ENCODE assay signal across 8 mouse cellular contexts in genomic region chr5:113014111-113014807, GRCm38 (mm10). TPM values are rescaled to one million over a fixed set of nuclear protein-coding genes. Genes with fewer than 3 reads are reported as not detected.
DNase-seq lines count a peak whose midpoint lies in the region; ATAC-seq and TF ChIP-seq lines count a peak whose summit lies in the region.

No protein-coding gene starts in this region.

- H3K9me3 ChIP-seq in heart, embryonic 14.5 days (ENCODE audit: control insufficient read depth, low read length): no peaks in the 10 kb centered on the region
- H3K9me3 ChIP-seq in hindbrain, embryonic 14.5 days (ENCODE audit: control insufficient read depth, low read length): no peaks in the 10 kb centered on the region
- H3K9me3 ChIP-seq in liver, postnatal 0 days (ENCODE audit: low read length): no peaks in the 10 kb centered on the region

- H3K27me3 ChIP-seq in heart, embryonic 14.5 days (ENCODE audit: control insufficient read depth, insufficient read depth, low read length): no peaks in the 10 kb centered on the region
- no peaks in the 10 kb centered on the region for H3K27me3 ChIP-seq in hindbrain, embryonic 14.5 days (ENCODE audit: control insufficient read depth, insufficient read depth, low read length)
- H3K27me3 ChIP-seq in liver, postnatal 0 days (ENCODE audit: insufficient read depth, low read length): no peaks in the 10 kb centered on the region

- peak overlapping the region; percentile 60 to 82 for H3K4me3 ChIP-seq in heart, embryonic 14.5 days (ENCODE audit: control insufficient read depth in 1 of 2, insufficient read depth in 1 of 2, low read depth in 1 of 2, low read length in 2 of 2)
- peak overlapping the region; percentile 63 for H3K4me3 ChIP-seq in hindbrain, embryonic 14.5 days (replicated peaks; ENCODE audit: low read length)
- peak overlapping the region; percentile 61 for H3K4me3 ChIP-seq in liver, postnatal 0 days (ENCODE audit: low read depth, low read length)

- WGBS in heart, embryonic 14.5 days: 42% methylated on average over 16 of the region's 16 CpGs
- 62% methylated on average over 16 of the region's 16 CpGs for WGBS in hindbrain, embryonic 14.5 days
- 41% methylated on average over 16 of the region's 16 CpGs for WGBS in liver, postnatal 0 days (ENCODE audit: insufficient replicate concordance)

- peak overlapping the region; percentile 78 for H3K4me2 ChIP-seq in heart, embryonic 14.5 days (ENCODE audit: low read length)
- H3K4me2 ChIP-seq in hindbrain, embryonic 14.5 days (replicated peaks): peak overlapping the region; percentile 68
- H3K4me2 ChIP-seq in liver, postnatal 0 days (ENCODE audit: low read depth, low read length): peak overlapping the region; percentile 76

- peak overlapping the region in 1 of 2 experiments; percentile 55; a peak in 2 of 4 replicates for H3K27ac ChIP-seq in heart, embryonic 14.5 days (replicated peaks in 1 of 2; ENCODE audit: control insufficient read depth in 1 of 2, insufficient read depth in 1 of 2, low read depth in 2 of 2, low read length in 2 of 2)
- no peak overlapping the region; the same call in 1 of the 2 replicates for H3K27ac ChIP-seq in hindbrain, embryonic 14.5 days
- H3K27ac ChIP-seq in liver, postnatal 0 days (ENCODE audit: low read depth): no peak overlapping the region

- ATAC-seq in heart, embryonic 14.5 days (ENCODE audit: insufficient number of reproducible peaks, insufficient read depth, low FRiP score, low read depth): no peak
- ATAC-seq in hindbrain, embryonic 14.5 days (ENCODE audit: low FRiP score): peak; percentile 5; the same call in 1 of the 2 replicates
- no peak for ATAC-seq in liver, postnatal 0 days

- no peak for TF ChIP-seq CTCF in liver, postnatal 0 days (IDR thresholded peaks at IDR 0.05; ENCODE audit: low read depth)

- no peak for TF ChIP-seq EP300 in liver, postnatal 0 days (IDR thresholded peaks at IDR 0.05; ENCODE audit: low read depth)

- peak overlapping the region; percentile 80 for H3K9ac ChIP-seq in heart, embryonic 14.5 days (ENCODE audit: low read length)
- H3K9ac ChIP-seq in hindbrain, embryonic 14.5 days: peak overlapping the region; percentile 81
- H3K9ac ChIP-seq in liver, postnatal 0 days (replicated peaks): peak overlapping the region; percentile 57; the same call in 1 of the 2 replicates

- no peak for DNase-seq in heart, adult 9 months (ENCODE audit: low spot score in 2 of 2)
- DNase-seq in cerebellum, postnatal 14 days: peak; percentile 60 to 67
- no peak for DNase-seq in hindbrain, embryonic 14.5 days (ENCODE audit: low spot score)
- DNase-seq in liver, postnatal 0 days: no peak
- DNase-seq in urinary bladder, postnatal 4 days (ENCODE audit: low spot score in 2 of 2): no peak
- no peak for DNase-seq in ovary, postnatal 36 days (ENCODE audit: low spot score)
- DNase-seq in layer of hippocampus, adult 11-12 months (ENCODE audit: low spot score): no peak

- no peaks in the 10 kb centered on the region for H3K36me3 ChIP-seq in heart, embryonic 14.5 days (ENCODE audit: control insufficient read depth, insufficient read depth, low read length)
- no peaks in the 10 kb centered on the region for H3K36me3 ChIP-seq in hindbrain, embryonic 14.5 days (replicated peaks; ENCODE audit: control insufficient read depth, insufficient read depth)
- no peaks in the 10 kb centered on the region for H3K36me3 ChIP-seq in liver, postnatal 0 days (replicated peaks; ENCODE audit: insufficient read depth, low read length)

- H3K4me1 ChIP-seq in heart, embryonic 14.5 days (ENCODE audit: control insufficient read depth in 2 of 2, insufficient read depth in 2 of 2, low read length in 2 of 2): peaks cover 25 to 44% of the 10 kb centered on the region in 2 experiments
- H3K4me1 ChIP-seq in hindbrain, embryonic 14.5 days (replicated peaks; ENCODE audit: control insufficient read depth, insufficient read depth, low read length): peaks cover 21% of the 10 kb centered on the region
- peaks cover 22% of the 10 kb centered on the region for H3K4me1 ChIP-seq in liver, postnatal 0 days (ENCODE audit: insufficient read depth)

RNA-seq across cellular contexts. Expression of gene Grk3, which starts 1.3 kb away (rescaled TPM):
- polyA plus RNA-seq in heart, embryonic 14.5 days (2014; fragmentation: Nextera tagmentation; extraction: Ambion mirVana): 13.3 and 17.7 TPM in 2 replicates
- polyA plus RNA-seq in hindbrain, embryonic 14.5 days (2014; fragmentation: Nextera tagmentation; extraction: Ambion mirVana): 18.5 and 21.2 TPM in 2 replicates
- 1.9 and 2.1 TPM in 2 replicates for polyA plus RNA-seq in liver, postnatal 0 days (2015; fragmentation: Nextera tagmentation; extraction: Ambion mirVana)

RNA-seq across cellular contexts. Expression of gene Crybb2, which starts 55.7 kb away (rescaled TPM):
- not detected in 2 replicates for polyA plus RNA-seq in heart, embryonic 14.5 days (2014; fragmentation: Nextera tagmentation; extraction: Ambion mirVana)
- polyA plus RNA-seq in hindbrain, embryonic 14.5 days (2014; fragmentation: Nextera tagmentation; extraction: Ambion mirVana): not detected in 2 replicates
- not detected in 2 replicates for polyA plus RNA-seq in liver, postnatal 0 days (2015; fragmentation: Nextera tagmentation; extraction: Ambion mirVana)

Comparison
In these comparisons a context has a peak if more than half of its experiments do, and no peak if none do; other contexts are left out.
1. DNase-seq: peak in cerebellum, postnatal 14 days (2 of 2); none in heart, adult 9 months (0 of 2), hindbrain, embryonic 14.5 days (single experiment), liver, postnatal 0 days (single experiment), urinary bladder, postnatal 4 days (0 of 2), ovary, postnatal 36 days (single experiment) and layer of hippocampus, adult 11-12 months (single experiment).
2. Peak in every context shown above with its lines, with median percentiles within 50 percentile points of each other: H3K4me2 ChIP-seq, H3K4me3 ChIP-seq and H3K9ac ChIP-seq.